In genomic region chr3:102263326-102263725, GRCm38 (mm10) we compare ENCODE assay signal across 18 mouse cellular contexts.
"Had no signal": no experiment of that assay in that cellular context is flagged by ENCODE, and none has a peak within 500 bp of the region (broad histone marks: within the 10 kb centered on the region; RNA-seq: fewer than 3 reads in every experiment).

No protein-coding gene starts in this region.

- H3K4me1 ChIP-seq: liver, embryonic 15.5 days; midbrain, embryonic 10.5 days; midbrain, embryonic 12.5 days; neural tube, embryonic 12.5 days had no signal

- ATAC-seq: liver, postnatal 0 days; midbrain, embryonic 16.5 days had no signal

- H3K4me3 ChIP-seq: liver, embryonic 15.5 days; midbrain, embryonic 10.5 days; midbrain, embryonic 12.5 days; myocyte; neural tube, embryonic 12.5 days; neural tube, embryonic 15.5 days had no signal

- H3K9ac ChIP-seq: liver, embryonic 15.5 days; liver, postnatal 0 days; lung, embryonic 14.5 days; midbrain, embryonic 12.5 days; neural tube, embryonic 12.5 days; neural tube, embryonic 15.5 days had no signal

- H3K27ac ChIP-seq: liver, embryonic 15.5 days; midbrain, embryonic 10.5 days; midbrain, embryonic 12.5 days; neural tube, embryonic 12.5 days; neural tube, embryonic 15.5 days had no signal

- H3K36me3 ChIP-seq: liver, embryonic 15.5 days; midbrain, embryonic 10.5 days; midbrain, embryonic 12.5 days; neural tube, embryonic 12.5 days; neural tube, embryonic 15.5 days had no signal

- H3K4me2 ChIP-seq: liver, embryonic 15.5 days; lung, embryonic 14.5 days; midbrain, embryonic 12.5 days; neural tube, embryonic 12.5 days; neural tube, embryonic 15.5 days had no signal

- H3K9me3 ChIP-seq: liver, embryonic 15.5 days; midbrain, embryonic 10.5 days; midbrain, embryonic 12.5 days; neural tube, embryonic 12.5 days; neural tube, embryonic 15.5 days had no signal

- H3K27me3 ChIP-seq: liver, embryonic 15.5 days; midbrain, embryonic 12.5 days; neural tube, embryonic 12.5 days; neural tube, embryonic 15.5 days had no signal

- DNase-seq: liver, postnatal 0 days; lung, postnatal 10 days; lung, postnatal 4 days; retina, postnatal 1 day; right cerebral cortex, postnatal 25 days; right cerebral cortex, postnatal 4 days; spleen, adult 18-20 months; thymus, adult 18-20 months; thymus, postnatal 25 days; thymus, postnatal 4 days had no signal
